Mouse (Mus musculus) embryonic fibroblast, embryonic 13.5 days (primary cell): ENCODE results near the gene Fh1.

ENCODE experiments used
- CTCF ChIP-seq: IDR thresholded peaks from 2 replicates; pipeline ENCODE4 v1.5.1; 2011; ENCODE audit warnings: mild to moderate bottlenecking, control low read depth, low read length, moderate library complexity, borderline replicate concordance; ENCODE audit not compliant: insufficient read depth
- POLR2A ChIP-seq: IDR thresholded peaks from 2 replicates; pipeline ENCODE4 v1.6.1; 2011; ENCODE audit warnings: low read depth, mild to moderate bottlenecking, control low read depth, low read length, moderate library complexity

- TF ChIP-seq POLR2A (no peak), CTCF (no peak)
Observed at GRCm38 (mm10) chr1:175580346-175580745, 45.1 kb downstream of the Fh1 start.
